Mouse (Mus musculus) megakaryocyte, adult 5-6 weeks (primary cell): Measurements from ENCODE around the gene H2al2a. TPM values are rescaled to one million over a fixed set of nuclear protein-coding genes. Genes with fewer than 3 reads are reported as not detected.
"Not testable (repeated sequence)": the region's sequence is repeated elsewhere in the genome, so short reads cannot be mapped to it uniquely, and the experiment has no call there.

ENCODE experiments used
- ATAC-seq: 2 replicates; pipeline ENCODE4 v1.8.0; 2016; ENCODE audit warnings: mild to moderate bottlenecking, inconsistent platforms; ENCODE audit not compliant: poor library complexity, severe bottlenecking
- total RNA-seq, 2 experiments: library from RNA; stranded (forward) in 1 of 2; stranded (reverse) in 1 of 2; fragments of 153-499, 151-499 nt in 1 of 2; fragments of 221-1000, 200-1000 nt in 1 of 2; gene quantifications; 2 replicates each; pipeline versions ENCODE4 v1.2.3 to v1.2.4; 2015 to 2017

The H2al2a gene
- total RNA-seq, 2 experiments from 2014 or later, result not detected

DNA sequence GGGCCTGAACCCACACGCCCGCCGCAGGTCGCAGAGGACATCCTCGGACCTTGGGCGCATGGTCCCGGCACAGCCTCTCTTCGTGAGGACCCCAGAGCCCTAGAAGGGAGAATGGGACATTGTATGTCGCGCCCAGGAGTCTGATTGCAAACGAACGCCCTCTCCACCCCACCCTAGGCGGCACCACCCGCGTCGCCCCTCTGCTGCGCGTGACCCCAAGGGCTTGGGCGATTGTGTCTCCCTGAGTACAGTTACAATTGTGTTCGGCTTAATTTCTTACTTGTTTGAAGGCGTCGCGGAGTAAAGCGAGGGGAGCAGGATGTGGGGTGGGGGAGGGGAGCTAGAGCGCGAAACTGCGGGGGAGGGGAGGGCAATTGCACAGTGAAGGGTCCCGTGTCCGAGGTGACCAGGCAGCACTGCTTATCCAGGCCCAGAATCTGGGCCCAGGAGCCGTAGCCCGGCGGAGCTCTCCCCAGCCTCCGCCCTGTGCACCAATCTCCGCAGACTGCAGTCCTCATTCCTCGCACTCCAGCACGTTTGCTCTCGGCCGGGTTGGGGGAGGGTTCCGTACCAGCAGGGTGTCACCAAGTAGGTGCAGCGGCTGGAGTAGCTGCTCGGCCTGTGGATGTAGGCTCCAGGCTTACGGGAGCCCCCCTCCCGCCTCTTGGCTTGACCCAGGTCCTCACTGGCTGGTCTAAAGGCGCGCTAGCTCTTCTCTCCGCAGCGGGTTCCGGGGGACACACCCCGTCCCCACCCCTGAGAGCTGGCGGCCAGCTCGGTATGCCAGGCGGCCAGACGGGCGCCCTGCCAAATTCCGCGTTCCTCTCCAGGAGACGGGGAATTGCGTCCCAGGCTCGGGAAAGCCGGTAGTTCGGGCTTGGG lies 31.6 kb upstream of the H2al2a start:
- peak; percentile 34 for ATAC-seq

DNA sequence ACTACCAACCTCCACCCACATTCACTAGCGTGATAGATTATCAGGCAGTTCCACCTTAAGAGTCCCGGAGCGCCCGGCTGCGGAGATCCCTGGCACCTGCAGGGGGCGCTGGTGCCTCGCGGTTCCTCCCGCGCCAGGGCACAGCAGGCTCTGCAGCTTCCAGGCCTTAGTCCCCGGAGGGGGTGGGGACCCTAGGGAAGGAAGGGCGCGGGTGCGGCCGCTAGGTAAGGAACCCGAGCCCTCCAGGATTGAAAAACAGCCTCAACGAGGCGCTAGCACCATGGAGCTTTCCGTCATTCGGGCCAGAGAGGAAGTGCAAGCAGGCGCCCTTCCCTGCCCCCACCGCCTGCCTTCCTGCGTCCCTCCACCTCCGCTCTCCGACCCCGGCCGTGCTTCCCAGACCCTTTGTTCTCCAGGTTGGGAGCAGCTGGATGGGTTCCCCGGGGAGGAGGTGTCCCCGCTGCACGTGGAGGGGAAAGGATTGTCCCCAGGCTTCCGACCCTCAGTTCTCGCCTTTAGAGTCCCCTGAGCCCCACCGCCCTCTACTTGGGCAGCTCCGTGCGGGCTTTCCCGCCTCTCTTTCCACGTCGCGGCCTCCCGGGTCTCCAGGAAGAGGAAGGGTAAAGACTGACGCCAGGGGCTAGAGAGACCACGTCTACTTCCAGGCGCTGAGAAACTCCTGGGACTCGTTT lies 30.8 kb upstream of the H2al2a start:
- peak; percentile 87 for ATAC-seq

DNA sequence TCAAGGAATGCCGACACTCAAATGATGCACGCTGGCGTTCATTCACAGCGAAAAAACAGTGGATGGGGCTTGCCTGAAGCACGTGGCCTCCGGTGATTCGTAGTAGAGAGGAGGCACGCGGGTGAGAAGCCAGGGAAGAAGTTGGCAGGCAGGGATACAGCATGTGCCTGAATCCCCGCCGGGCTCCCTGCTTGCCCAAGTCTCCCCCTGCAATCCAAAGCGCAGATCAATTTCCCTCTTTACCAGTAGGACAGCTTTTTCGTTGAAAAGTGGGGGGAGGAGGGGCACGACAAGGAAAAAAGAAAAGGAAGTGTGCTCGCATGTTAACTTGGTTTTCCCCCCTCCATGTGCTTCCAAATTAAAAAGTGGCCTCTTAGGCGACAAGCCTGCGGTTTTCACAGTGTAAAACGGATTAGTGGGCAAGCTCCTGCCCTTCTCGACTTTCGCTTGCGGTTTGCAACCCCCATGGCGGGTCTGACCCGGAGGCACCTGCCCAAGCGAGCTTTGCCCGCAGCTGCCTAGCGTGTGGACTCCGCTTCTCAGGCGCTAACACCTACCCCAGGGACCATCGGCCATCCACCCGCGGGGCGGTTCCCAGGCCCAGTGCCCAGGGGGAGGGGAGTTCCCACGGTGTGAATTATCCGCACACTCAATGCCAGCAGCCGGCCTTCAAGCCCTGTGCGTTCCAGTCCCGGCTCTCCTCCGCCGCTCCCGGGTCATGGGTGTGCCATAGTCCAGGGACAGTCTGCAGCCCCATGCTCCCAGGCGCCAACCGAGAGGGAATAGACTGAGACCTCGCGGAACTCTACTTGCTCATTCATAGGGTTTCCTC lies 29.6 kb upstream of the H2al2a start:
- peak; percentile 6; the same call in 1 of the 2 replicates for ATAC-seq

DNA sequence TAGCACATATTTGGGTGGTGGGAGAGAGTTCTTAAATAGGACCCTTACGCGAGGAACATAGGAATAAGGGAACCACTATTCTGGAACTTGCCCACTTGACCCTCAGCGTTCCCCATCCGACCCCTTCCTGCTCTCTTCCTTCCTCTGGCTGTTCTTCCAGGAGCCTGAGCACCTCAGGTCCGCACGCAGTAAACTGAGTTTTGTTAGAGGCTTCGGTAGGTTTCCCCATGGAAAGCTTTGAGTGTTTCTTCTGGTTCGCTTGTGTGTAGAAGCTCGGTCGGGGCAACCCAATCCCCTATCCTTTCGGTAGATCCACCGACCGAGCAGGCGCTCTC lies 29.0 kb upstream of the H2al2a start:
- no peak for ATAC-seq

DNA sequence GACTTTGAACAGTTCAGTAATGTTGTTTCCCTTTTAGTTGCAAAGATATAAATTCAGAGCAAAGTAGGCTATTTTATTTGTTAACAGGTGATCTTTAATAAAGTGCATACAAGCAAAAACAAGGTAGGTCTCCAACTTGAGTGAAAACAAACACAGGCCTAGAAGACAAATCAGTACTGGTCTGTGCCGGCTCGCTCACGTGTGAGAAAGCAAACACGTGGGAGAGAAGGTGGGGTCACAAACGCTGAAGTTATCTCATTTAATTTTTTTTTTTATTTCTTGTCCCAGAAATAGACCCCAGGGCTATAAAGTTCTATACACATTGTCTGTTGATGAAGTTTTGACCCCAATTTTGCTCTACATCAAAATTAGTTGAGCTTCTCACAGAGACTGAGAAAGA lies 28.4 kb upstream of the H2al2a start:
- ATAC-seq, result no peak

DNA sequence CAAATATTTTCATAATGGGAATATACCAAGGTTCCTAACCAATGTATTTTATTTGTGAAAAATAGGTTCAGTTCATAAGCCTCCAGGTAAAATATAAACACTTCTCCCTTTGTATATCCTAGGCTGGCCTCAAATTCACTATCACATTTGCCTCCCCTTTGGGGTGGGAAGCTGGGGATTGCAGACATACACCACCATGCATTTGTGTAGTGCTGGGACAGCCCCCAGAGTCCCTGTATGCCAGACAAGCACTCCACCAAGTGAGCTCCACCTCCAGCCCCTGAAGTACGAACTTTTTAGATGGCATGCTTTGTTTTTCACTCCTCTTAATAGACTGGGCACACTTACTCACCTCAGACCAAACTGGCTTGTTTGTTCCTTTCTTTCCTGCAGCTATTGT lies 26.1 kb upstream of the H2al2a start:
- ATAC-seq, result no peak

DNA sequence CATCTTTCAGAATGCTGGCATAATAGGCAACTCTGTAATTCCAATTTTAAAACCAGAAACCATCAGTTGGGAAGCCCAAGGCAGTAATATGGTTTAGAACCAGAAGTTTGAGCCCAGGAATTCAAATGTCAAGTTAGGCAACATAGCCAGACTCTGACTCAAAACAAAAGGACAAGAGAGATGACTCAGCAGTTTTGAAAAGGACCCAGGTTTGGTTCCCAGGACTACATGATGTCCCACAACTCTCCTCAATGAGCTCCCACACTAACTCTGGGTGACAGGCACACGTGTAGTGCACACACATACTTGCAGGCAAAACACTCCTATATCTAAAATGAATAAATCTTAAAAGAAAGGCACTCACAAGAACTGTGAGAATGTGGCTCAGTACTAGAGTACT lies 22.4 kb upstream of the H2al2a start:
- ATAC-seq, result no peak

DNA sequence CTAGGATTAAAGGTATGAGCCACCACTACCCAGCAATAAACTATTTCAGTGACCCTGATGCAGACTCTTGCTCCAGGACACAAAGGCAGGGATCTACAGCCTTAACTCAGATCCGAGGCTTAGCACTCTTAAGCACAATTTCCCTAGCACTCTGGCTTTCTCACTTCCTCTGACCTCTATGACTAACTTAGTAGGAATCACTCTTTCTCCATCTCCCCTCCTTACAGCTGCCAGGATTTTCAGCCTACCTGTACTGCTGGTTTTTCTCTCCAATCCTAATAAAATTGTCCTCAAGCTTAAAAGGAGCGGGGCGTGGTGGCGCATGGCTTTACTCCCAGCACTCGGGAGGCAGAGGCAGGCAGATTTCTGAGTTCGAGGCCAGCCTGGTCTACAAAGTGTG lies 20.6 kb upstream of the H2al2a start:
- ATAC-seq, result no peak

DNA sequence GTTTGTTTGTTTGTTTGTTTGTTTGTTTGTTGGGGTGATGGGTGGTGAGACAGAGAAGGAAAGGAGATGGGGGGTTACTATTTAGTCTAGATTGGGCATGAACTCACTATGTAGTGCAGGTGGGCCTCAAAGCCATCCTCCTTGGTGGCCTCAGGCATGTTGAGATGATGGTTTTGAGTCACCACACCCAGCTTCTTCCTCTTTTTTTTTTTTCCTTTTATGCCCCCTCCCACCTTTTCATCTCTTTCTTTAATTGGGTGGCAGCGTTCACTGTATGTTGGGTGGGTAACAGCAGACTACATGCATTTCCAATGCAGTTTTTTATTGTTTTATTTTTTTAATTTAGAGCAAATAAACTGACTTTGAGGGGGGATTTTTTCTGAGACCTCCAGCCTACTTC lies 19.9 kb upstream of the H2al2a start:
- ATAC-seq, result no peak

DNA sequence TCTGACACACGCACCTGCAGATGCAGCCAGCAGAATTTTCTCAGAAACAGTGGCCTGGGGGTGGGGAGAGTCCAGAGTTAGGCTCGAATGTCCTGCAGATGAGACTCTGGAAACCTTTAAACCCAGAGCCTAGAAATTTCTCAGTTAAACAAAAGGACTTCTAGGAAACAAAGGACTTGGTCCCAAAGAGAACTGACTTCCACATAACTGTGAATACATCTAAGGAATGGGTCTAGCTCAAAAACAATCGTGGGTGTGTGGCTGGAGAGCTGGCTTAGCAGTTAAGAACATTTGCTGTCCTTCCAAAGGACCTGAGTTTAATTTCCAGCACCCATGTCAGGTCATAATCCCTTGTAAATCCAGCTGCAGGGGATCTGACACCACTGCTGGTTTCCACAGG lies 18.8 kb upstream of the H2al2a start:
- no peak for ATAC-seq

DNA sequence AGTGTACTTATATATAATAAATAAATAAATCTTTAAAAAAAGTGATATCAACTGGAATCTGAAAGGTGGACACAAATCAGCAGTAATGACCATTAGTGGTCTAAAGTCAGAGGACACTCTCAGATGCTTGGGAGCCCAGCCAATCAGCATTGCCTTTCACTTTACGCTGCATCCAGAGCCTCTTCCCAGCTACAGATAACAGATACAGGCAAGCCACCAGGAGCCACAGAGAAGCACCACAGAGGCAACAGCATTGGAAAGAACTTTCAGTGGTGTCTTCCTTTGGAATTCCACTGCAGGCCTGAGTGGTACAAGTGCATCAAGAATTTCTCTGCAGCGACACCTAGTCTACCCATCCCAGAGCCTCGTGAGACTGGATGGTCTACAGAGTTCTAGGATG lies 16.1 kb upstream of the H2al2a start:
- no peak for ATAC-seq

DNA sequence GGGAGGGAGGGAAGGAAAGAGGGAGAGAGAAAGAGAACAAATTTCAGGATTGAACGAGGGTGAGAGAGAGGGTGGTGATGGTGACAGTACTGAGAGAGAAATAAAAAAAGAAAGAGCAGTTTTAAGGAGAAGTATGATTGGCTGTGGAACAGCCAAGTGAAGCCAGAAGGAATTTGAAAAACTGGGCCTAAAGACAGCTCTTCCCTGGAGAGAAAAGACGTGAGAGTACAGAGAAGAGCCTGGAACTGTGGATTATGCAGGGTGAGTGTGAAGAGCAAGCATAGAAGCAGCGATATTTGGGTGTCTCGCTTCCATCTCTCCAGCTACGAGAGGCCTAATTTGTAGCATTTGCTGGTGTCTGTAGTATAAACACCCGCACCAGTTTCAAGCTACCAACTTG lies 14.5 kb upstream of the H2al2a start:
- no peak for ATAC-seq

DNA sequence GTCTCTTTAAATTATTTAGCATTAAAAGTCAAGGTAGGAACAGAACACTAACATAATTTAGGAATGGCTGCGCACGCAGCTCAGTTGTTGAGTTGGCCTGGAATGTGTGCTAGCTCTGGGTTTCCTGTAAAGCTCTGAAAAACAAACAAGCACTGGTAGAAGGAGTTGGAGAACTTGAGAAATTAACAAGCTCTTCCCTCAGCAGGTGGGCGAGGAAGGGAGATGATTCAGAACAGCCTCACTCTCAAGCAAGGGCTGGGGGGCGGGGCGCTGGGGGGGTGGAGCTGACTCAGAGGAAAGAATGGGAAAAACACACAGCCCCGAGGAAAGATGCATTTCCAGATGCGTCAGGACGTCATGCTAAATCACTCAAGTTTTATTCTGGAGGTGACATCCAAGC lies 8.4 kb upstream of the H2al2a start:
- no peak for ATAC-seq

DNA sequence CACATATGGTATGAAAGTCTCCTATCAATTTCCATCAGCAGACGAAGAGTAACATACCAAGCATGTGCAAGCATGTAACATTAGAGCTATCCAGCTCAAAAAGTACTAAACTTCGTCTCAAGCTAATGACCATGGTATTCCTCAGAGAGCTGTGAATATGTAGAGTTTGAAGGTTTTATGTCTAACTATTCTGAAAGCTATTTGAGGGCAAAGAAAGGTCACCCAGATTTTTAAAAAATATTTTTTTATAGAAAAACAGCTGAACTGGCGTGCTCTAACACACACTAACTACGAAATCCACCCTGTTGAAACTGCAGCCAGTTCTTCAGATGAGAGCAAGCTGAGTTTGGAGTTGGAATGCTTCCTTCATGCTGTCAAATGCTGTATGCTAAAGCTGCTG lies 7.5 kb upstream of the H2al2a start:
- ATAC-seq, result no peak

DNA sequence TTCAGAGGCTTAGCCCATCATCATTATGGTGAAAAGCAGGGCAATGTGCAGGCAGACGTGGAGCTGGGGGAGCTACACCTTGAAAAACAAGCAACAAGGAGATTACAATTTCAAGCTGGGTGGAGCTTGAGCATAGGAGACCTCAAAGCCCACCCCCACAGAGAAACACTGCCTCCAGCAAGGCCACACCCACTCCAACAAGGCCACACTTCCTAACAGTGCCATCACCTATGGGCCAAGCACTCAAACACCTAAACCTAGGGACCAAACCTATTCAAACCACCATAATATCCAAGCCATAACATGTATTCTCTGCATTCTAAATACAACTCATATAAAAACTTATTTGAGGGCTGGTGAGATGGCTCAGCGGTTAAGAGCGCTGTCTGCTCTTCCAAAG lies 5.5 kb upstream of the H2al2a start:
- ATAC-seq, result no peak

DNA sequence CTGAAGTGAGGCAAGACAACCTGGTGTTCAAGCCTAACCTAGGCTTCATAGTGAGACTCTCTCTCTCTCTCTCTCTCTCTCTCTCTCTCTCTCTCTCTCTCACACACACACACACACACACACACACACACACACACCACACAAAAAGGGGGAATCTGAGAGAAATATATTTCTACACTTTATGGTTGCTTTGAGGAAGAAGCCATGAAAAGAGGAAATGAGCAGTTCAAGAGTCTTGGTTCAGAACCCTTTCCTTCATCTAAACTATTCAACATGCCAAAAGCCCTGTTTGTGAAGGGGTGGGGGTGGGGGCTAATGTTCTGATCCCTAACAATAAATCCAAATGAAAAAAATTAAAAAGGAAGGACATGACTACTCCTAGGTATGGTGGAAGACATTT lies 7.2 kb downstream of the H2al2a start:
- peak; percentile 82 for ATAC-seq

DNA sequence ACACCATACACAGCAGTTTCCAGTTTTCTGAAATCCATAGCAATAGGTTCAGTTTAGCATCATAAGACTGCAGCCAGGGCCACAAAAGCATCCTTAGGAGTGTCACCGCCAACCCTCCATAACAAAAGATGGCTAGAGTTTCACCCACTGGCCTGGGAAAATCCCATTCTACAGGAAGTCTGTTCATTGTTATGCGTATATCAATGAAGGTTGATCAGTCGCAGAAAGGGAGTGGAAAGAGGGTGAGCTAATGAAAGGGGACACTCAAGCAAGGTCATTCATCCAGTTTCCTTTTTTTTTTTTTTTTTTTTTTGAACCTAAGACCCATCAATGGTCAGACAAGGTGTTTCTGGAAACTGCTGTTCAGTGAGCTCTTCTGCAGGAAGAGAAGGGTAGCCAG lies 7.6 kb downstream of the H2al2a start:
- ATAC-seq, result no peak

DNA sequence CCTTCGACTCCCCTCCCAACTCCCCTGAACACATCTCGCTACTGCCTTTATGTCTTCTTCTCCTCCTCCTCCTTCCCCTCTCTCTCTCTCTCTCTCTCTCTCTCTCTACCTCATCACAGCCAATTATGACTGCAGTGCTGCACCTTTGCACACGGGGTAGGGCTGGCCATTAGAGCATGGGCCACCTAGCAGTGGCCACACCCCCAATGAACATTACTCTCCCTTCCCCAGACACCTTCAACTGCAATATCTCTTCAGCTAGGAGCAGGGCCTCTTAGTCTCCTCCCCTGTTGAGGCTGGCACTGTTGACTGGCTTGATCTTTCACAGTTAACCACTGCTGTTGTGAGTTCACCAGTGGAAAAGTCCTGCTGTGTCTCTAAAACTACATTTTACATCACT lies 10.1 kb downstream of the H2al2a start:
- ATAC-seq, result no peak

DNA sequence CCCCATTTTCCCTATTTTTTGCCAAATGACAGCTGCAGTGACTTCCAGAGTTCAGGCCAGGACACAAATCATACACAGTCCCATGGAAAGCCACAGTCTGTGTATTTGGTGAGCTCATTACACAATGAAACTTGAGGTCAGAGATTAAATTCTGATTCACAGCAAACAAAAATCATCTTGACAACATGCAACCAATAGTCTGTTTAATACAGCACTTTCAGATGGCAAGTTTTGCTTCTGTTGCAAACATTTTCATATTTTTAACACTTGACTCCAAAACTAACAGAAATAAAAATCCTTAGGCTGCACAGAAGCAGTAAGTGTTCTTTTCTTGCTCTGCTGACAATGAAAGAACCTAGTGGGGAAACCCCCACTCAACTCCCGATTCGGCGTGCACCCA lies 12.0 kb downstream of the H2al2a start:
- ATAC-seq, result no peak

DNA sequence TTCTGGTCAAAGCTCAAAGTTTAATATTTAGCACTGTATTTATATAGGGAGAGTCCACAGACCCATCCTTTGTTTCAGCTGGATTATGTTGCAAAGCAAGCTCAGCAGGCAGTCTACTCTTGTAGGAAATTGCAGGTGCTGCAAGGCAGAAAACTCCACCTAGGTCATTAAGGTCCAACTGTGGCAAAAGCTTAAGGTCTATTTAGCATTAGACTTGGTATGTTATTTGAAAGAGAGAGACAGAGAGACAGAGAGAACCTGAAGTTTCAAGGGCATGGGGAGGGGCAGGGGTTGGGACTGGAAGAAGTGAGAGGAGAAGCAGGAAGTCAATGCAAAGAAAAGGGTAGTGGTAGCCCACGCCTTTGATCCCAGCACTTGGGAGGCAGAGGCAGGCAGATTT lies 14.0 kb downstream of the H2al2a start:
- no peak for ATAC-seq

DNA sequence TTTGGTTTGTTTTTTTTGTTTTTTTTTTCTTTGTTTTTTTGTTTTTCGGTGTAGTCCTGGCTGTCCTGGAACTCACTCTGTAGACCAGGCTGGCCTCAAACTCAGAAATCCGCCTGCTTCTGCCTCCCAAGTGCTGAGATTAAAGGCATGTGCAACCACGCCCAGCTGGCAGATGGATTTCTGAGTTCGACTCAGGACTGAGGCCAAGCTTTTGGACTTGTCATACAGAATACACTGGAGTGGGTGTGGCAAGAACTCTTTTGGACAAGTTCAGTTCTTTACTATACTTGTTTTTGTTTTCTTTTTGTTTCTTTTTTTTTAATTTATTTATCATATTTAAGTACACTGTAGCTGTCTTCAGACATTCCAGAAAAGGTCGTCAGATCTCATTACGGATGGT lies 18.1 kb downstream of the H2al2a start:
- no peak for ATAC-seq

DNA sequence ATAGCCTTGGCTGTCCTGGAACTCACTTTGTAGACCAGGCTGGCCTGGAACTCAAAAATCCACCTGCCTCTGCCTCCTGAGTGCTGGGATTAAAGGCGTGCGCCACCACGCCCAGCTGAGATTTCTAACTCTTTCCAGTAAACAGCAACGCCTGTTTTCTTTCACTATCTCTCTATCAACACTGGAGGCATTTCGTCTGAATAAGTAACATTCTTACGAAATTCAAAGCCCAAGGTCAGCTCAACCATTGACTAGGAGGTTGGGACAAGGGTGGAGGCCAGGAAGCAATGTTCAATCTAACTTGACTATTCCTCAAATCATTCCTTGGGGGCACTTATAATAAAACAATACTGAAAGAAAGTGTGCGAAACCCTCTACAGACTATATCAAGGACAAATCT lies 18.5 kb downstream of the H2al2a start:
- ATAC-seq, result not testable (repeated sequence)
